Mouse (Mus musculus) E14TG2a.4 (cell line): ENCODE results near the gene Erp29.

Experiments
- CTCF ChIP-seq: conservative IDR thresholded peaks from 2 replicates; pipeline ENCODE4 v1.5.1; 2014; ENCODE audit warnings: low read length
- POU5F1 ChIP-seq: IDR thresholded peaks from 2 replicates; pipeline ENCODE4 v1.6.1; 2014; ENCODE audit warnings: low read length, borderline replicate concordance

DNA sequence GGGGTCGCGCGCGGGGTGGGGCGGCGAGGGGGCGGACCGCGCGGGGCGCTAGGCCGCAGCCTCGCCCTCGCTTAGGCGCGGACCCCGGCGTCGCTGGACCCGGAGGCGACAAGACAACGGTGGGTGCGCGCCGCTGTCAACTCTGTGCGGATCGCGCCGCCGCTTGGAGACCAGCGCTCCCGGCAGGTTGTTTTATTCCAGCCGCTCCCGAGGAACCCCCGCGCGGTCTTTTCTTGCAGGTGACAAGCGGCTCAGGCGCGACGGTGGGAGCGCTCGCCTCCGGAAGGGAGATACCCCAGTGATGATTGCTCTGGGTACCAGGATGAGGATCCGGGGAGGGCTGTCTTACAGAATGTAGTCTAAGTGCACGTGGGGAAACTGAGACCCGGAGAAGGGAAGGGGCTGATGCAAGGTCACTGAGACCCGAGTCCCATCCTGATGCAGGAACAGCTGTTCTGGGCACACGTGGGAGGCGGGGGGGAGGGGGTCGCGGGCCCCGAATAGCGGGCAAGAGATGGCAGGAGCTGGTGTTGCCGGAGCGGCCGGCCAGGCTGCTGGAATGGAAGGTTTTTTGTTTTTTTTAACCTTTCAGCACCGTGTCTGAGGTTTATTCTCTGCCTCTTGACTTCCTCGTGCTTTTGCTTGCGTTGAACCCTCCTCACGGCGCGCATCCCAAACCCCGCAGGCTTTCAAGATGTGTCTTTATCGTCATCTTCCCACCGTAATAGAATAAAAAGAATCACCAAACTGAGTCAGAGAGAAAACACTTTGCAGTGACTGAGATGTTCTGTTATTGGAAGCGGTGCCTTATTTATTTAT lies 54.0 kb downstream of the Erp29 start:
- no peak for TF ChIP-seq CTCF
- no peak for TF ChIP-seq POU5F1
